Mouse (Mus musculus): ENCODE results near the gene Cmklr1. TPM values are rescaled to one million over a fixed set of nuclear protein-coding genes. Genes with fewer than 3 reads are reported as not detected.

Gene Cmklr1
- total and polyA plus RNA-seq, 3 experiments = 22.0 to 42.0 (median 28.5) TPM

DNA sequence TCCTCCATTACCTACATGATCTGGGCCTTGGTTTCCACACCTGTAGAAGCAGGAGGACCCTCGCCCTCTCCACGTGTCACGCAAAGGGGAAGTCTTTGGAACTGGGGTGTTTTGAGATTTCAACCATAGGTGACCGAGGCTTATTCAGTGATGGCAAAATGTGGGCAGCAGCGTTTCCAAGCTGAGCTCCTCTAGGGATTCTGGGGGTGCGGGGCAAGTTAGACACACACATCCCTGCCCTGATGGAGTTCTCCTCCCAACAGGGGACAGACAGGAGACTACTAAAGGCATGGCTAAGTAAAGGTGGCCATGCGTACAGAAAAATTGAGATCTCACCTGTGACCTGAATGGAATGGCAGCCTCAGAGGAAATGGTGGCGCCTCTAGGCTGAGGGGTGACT, 41.7 kb downstream of the Cmklr1 start:
- H3K4me3 ChIP-seq = no peak overlapping the region
- intact Hi-C loops (cut with DNase I) = loop anchor here (5.0 kb wide), 1 partner anchor 44 kb away; the partner anchor contains the start of gene Cmklr1
- H3K9ac ChIP-seq (ENCODE audit: low read depth, low read length) = no peak overlapping the region
- TF ChIP-seq CTCF (IDR thresholded peaks at IDR 0.05) (no peak), EP300 (IDR thresholded peaks at IDR 0.05; ENCODE audit: insufficient read depth, low read depth, low read length) (no peak), POLR2A (IDR thresholded peaks at IDR 0.05; ENCODE audit: insufficient read depth, low read depth, low read length) (no peak)
- 76% methylated on average over 8 of the region's 8 CpGs for WGBS
- no peaks in the 10 kb centered on the region for H3K27me3 ChIP-seq (ENCODE audit: control insufficient read depth, insufficient read depth, low read length)
- H3K4me1 ChIP-seq (ENCODE audit: control insufficient read depth, insufficient read depth, low read length) = peaks cover 7% of the 10 kb centered on the region
- H3K79me2 ChIP-seq (replicated peaks; ENCODE audit: control insufficient read depth, insufficient read depth, low read length) = no peaks in the 10 kb centered on the region
- peak overlapping the region; percentile 31; the same call in 1 of the 2 replicates for H3K27ac ChIP-seq
- DNase-seq = no peak
- no peaks in the 10 kb centered on the region for H3K36me3 ChIP-seq (ENCODE audit: control insufficient read depth, insufficient read depth, low read length)

DNA sequence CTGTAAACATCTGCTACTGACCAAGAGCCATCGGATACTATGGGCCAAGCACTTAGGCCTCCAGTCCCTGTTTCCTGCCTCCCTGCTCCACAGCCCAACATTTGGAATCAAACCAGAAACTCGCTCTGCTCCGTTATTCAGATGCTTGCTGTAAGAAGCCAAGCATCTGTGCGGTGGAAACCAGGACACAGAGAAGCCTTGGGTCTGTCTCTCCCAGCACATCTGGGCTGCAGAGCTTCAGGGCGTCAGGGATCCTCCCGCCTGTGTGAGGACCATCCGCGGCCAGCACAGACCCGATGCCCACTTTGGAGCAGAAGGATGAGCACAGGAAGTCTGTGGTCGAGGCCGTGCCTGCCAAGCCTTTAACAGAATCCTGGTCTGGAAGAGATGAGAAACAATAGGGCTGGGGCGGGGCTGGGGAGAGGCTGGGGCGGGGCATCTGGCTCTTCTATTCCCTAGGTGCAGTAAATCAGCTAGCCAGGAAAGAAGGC, 42.2 kb downstream of the Cmklr1 start:
- Histone ChIP-seq H3K4me3 (no peak overlapping the region), H3K4me1 (ENCODE audit: control insufficient read depth, insufficient read depth, low read length) (peaks cover 7% of the 10 kb centered on the region), H3K36me3 (ENCODE audit: control insufficient read depth, insufficient read depth, low read length) (no peaks in the 10 kb centered on the region), H3K79me2 (replicated peaks; ENCODE audit: control insufficient read depth, insufficient read depth, low read length) (no peaks in the 10 kb centered on the region), H3K9ac (ENCODE audit: low read depth, low read length) (no peak overlapping the region), H3K27ac (peak overlapping the region; percentile 42), H3K27me3 (ENCODE audit: control insufficient read depth, insufficient read depth, low read length) (no peaks in the 10 kb centered on the region)
- intact Hi-C loops (cut with DNase I) = loop anchor here (5.0 kb wide), 1 partner anchor 44 kb away; the partner anchor contains the start of gene Cmklr1
- TF ChIP-seq EP300 (IDR thresholded peaks at IDR 0.05; ENCODE audit: insufficient read depth, low read depth, low read length) (no peak), CTCF (IDR thresholded peaks at IDR 0.05) (no peak), POLR2A (IDR thresholded peaks at IDR 0.05; ENCODE audit: insufficient read depth, low read depth, low read length) (no peak)
- peak; percentile 63 to 68 for DNase-seq
- 15% methylated on average over 13 of the region's 13 CpGs for WGBS

DNA sequence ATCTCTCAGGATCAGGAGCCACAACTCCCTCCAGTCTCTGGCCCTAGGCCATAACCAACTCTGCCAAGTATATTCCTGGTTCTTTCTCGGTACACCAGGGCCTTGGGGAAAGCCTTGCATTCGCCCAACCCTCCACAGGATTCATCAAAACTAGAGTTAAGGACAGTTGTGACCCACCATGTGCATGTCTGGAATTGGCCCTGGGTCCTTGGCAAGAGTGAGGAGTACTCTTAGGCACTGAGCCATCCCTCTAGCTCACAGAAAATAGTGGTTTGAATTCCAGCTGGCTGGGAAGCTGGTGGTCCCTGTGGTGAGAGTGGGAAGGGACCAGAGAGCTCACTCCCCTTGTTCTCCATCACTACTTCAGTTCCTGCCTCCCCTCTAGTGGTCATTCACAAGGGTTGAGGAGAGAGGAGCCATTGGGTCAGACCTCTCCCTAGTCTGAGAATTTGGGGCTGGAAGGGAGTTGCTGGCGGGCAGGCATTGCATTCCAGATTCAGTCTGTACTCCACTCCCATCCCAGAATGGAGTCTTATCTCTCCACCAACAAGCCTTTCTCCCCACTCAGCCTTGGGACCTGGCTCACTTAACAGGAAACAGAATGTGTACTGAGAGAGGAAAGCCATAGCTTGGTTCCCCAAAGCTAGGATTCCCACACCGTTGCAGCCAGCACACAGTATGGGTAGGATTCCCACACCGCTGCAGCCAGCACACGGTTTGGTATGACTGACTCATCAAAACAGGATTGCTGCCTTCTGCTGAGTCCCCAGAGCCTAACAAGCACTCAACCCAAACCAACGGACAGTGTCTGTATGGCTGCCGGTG, 43.1 kb downstream of the Cmklr1 start:
- Histone ChIP-seq H3K27ac (peak overlapping the region; percentile 42), H3K9ac (ENCODE audit: low read depth, low read length) (no peak overlapping the region), H3K79me2 (replicated peaks; ENCODE audit: control insufficient read depth, insufficient read depth, low read length) (no peaks in the 10 kb centered on the region), H3K4me3 (no peak overlapping the region), H3K27me3 (ENCODE audit: control insufficient read depth, insufficient read depth, low read length) (no peaks in the 10 kb centered on the region), H3K36me3 (ENCODE audit: control insufficient read depth, insufficient read depth, low read length) (no peaks in the 10 kb centered on the region), H3K4me1 (ENCODE audit: control insufficient read depth, insufficient read depth, low read length) (peaks cover 7% of the 10 kb centered on the region)
- TF ChIP-seq EP300 (IDR thresholded peaks at IDR 0.05; ENCODE audit: insufficient read depth, low read depth, low read length) (no peak), CTCF (IDR thresholded peaks at IDR 0.05) (peak; percentile 42)
- intact Hi-C loops (cut with DNase I) = loop anchor here (5.0 kb wide), 1 partner anchor 45 kb away; the partner anchor contains the start of gene Cmklr1
- peak in 1 of 2 experiments; percentile 52 for DNase-seq
- 55% methylated on average over 8 of the region's 8 CpGs for WGBS

DNA sequence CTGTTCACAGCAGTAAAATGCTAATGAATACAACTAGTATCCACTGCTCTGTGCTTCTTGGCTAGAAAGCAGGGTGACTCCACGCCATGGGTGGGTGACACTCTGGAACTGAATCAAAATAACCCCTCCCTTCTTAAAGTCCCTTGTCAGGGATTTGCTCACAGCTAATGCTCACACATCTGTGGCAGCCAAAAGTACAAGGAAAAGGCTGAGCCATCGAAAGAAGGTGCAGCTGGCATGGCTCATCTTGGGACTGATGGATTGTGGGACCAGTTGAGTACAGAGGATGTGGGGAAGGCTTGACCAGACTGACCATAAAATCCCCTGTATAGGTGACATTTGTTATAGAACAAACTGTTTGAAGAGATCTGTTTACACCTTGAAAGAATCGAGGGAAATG, 44.1 kb downstream of the Cmklr1 start:
- 70% methylated on average over 3 of the region's 3 CpGs for WGBS
- H3K36me3 ChIP-seq (ENCODE audit: control insufficient read depth, insufficient read depth, low read length) = no peaks in the 10 kb centered on the region
- no peaks in the 10 kb centered on the region for H3K79me2 ChIP-seq (replicated peaks; ENCODE audit: control insufficient read depth, insufficient read depth, low read length)
- no peak for DNase-seq
- no peaks in the 10 kb centered on the region for H3K27me3 ChIP-seq (ENCODE audit: control insufficient read depth, insufficient read depth, low read length)
- no peak overlapping the region for H3K9ac ChIP-seq (ENCODE audit: low read depth, low read length)
- H3K27ac ChIP-seq = no peak overlapping the region
- intact Hi-C loops (cut with DNase I) = loop anchor here (5.0 kb wide), 1 partner anchor 46 kb away; the partner anchor contains the start of gene Cmklr1
- TF ChIP-seq POLR2A (IDR thresholded peaks at IDR 0.05; ENCODE audit: insufficient read depth, low read depth, low read length) (no peak), EP300 (IDR thresholded peaks at IDR 0.05; ENCODE audit: insufficient read depth, low read depth, low read length) (no peak), CTCF (IDR thresholded peaks at IDR 0.05) (no peak)
- no peak overlapping the region for H3K4me3 ChIP-seq
- peaks cover 7% of the 10 kb centered on the region for H3K4me1 ChIP-seq (ENCODE audit: control insufficient read depth, insufficient read depth, low read length)

DNA sequence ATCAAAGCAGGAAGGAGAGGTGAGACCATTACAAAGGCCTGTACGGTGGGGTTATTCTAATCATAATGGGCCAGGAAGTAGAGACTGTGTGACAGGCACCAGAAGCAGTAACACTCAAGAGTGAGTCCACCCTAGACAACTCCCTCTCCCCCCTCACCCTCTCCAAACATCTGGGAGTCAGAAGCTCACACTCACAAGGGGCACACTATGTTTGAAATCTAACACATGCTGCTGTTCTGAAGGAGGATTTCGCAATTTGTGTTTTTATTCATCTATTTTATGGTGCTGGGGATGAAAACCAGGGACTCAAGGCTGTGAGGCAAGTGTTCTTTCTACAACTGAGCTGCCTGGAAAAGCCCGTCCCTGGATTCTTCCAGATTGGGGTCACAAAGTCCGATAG, 45.5 kb downstream of the Cmklr1 start:
- 63% methylated on average over 4 of the region's 4 CpGs for WGBS
- TF ChIP-seq CTCF (IDR thresholded peaks at IDR 0.05) = no peak
- TF ChIP-seq POLR2A (IDR thresholded peaks at IDR 0.05; ENCODE audit: insufficient read depth, low read depth, low read length) = no peak

DNA sequence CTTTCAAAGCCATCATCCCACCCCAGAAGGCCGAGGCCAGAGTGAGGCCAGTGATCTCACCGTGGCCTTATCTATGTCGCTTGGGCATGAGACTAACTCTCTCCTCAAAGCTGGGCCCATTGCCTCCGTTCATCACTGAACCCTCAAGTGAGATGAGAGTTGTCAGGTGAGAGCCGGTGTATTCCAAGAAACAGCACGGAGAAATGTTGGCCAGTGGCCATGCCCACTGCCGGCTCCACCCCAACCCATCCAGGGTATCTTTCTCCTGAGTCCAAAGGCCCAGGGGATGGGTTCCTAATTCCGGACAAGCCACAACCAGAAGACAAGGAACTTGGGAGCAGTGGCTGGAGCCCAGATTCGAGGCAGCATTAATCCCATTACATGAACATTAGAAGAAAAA, 46.8 kb downstream of the Cmklr1 start:
- TF ChIP-seq CTCF (IDR thresholded peaks at IDR 0.05) (no peak), EP300 (IDR thresholded peaks at IDR 0.05; ENCODE audit: insufficient read depth, low read depth, low read length) (no peak), POLR2A (IDR thresholded peaks at IDR 0.05; ENCODE audit: insufficient read depth, low read depth, low read length) (no peak)
- no peak for DNase-seq
- no peak overlapping the region for H3K27ac ChIP-seq

More for the DNA sequence above, 45.5 kb downstream of the Cmklr1 start:
- Histone ChIP-seq H3K9ac (ENCODE audit: low read depth, low read length) (no peak overlapping the region), H3K27me3 (ENCODE audit: control insufficient read depth, insufficient read depth, low read length) (no peaks in the 10 kb centered on the region), H3K27ac (no peak overlapping the region), H3K4me3 (no peak overlapping the region), H3K36me3 (ENCODE audit: control insufficient read depth, insufficient read depth, low read length) (no peaks in the 10 kb centered on the region), H3K79me2 (replicated peaks; ENCODE audit: control insufficient read depth, insufficient read depth, low read length) (no peaks in the 10 kb centered on the region), H3K4me1 (ENCODE audit: control insufficient read depth, insufficient read depth, low read length) (peaks cover 7% of the 10 kb centered on the region)
- intact Hi-C loops (cut with DNase I) = loop anchor here (5.0 kb wide), 1 partner anchor 48 kb away; the partner anchor contains the start of gene Cmklr1
- no peak for DNase-seq

More for the DNA sequence above, 46.8 kb downstream of the Cmklr1 start:
- intact Hi-C loops (cut with DNase I) = no loop called here
- Histone ChIP-seq H3K27me3 (ENCODE audit: control insufficient read depth, insufficient read depth, low read length) (no peaks in the 10 kb centered on the region), H3K4me1 (ENCODE audit: control insufficient read depth, insufficient read depth, low read length) (peaks cover 5% of the 10 kb centered on the region; the same call in 1 of the 2 replicates), H3K36me3 (ENCODE audit: control insufficient read depth, insufficient read depth, low read length) (no peaks in the 10 kb centered on the region), H3K4me3 (no peak overlapping the region), H3K9ac (ENCODE audit: low read depth, low read length) (no peak overlapping the region), H3K79me2 (replicated peaks; ENCODE audit: control insufficient read depth, insufficient read depth, low read length) (no peaks in the 10 kb centered on the region)
- 63% methylated on average over 9 of the region's 9 CpGs for WGBS
